Mouse (Mus musculus) erythroblast, adult 5-6 weeks (primary cell): Measurements from ENCODE around the gene Dnhd1. TPM values are rescaled to one million over a fixed set of nuclear protein-coding genes. Genes with fewer than 3 reads are reported as not detected.
"Not testable (repeated sequence)": the region's sequence is repeated elsewhere in the genome, so short reads cannot be mapped to it uniquely, and the experiment has no call there.

Experiments used
- ATAC-seq: replicated peaks from 2 replicates; pipeline ENCODE4 v1.8.0; 2016; ENCODE audit warnings: moderate number of reproducible peaks, mild to moderate bottlenecking, moderate TSS enrichment, inconsistent platforms; ENCODE audit not compliant: poor library complexity, low FRiP score, severe bottlenecking
- total RNA-seq, 2 experiments: library from RNA; stranded (forward) in 1 of 2; stranded (reverse) in 1 of 2; fragments of 150-400 nt in 1 of 2; fragments of 200-764, 138-1000 nt in 1 of 2; gene quantifications; 2 replicates each; pipeline versions ENCODE4 v1.2.3 to v1.2.4; 2015 to 2017; ENCODE audit warnings: low replicate concordance in 2 of 2

Gene Dnhd1
- total RNA-seq, 2 experiments from 2014 or later: under 0.01 TPM; not detected in 1

DNA sequence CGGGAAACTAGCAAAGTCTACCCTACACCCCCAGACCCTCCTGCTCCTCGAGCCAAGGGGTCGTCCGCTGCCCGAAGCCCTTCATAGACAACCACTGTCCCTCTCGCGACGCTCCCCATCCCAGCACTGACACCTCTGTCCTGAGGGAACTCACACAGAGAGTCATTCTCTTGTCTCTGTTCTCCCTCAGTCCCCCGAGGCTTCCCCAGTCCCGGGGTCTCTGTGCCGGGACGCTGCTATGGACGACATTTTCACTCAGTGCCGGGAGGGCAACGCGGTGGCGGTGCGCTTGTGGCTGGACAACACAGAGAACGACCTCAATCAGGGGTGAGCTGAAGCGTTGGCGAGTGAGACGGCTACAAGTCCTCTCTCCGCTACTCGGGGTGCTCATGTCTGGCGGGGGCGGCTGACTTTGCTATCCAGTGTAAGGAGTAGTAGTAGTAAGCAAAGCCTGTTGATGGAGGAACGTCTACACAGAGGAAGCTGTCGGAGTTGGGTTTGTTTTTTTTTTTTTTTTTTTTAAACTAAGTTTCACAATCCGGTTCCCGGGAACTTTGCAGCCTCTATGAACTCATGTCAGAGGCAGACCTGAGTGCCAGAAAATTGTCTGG lies 86.4 kb downstream of the Dnhd1 start, which contains the start of gene Rrp8:
Rrp8 (minus strand) TSS at position 475 of the 611 bp plus-strand sequence.
- peak; percentile 56 for ATAC-seq

DNA sequence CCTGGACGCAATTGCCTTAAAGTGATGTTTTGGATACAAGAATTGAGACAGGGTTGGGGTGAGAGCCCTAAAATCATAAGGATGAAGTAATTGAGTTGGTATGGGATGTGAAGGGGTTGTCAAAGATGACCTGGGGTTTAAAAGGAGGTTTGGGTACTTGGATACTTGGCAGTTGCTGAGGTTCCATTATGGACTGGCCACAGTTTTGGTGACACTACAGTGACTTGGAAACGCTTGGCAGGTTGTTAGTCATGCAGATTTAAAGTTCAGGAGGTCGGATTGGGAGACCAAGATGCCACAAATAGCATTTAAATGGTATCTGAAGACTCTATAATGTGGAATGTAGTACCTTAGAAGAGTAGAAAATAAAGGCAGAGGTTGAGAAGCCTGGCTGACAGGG lies 87.0 kb downstream of the Dnhd1 start:
- no peak for ATAC-seq

DNA sequence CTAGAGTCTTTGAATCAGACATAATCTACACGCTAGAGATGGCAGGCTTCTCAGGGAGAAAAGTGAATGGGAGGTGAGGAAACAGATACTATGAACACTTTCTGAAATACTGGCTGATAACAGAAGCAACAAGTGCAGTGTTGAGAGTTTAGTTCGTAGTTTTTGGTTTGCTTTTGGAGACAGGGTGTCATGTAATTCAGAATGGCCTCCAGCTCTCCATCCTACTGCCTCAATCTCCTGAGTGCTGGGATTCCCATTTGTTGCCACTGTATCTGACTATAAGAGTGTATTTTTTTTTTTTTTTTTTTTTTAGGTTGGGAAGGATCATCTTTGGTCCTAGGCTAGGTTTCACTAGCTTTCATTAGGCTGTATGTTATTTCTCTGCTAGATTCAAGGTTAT lies 87.7 kb downstream of the Dnhd1 start:
- no peak for ATAC-seq

DNA sequence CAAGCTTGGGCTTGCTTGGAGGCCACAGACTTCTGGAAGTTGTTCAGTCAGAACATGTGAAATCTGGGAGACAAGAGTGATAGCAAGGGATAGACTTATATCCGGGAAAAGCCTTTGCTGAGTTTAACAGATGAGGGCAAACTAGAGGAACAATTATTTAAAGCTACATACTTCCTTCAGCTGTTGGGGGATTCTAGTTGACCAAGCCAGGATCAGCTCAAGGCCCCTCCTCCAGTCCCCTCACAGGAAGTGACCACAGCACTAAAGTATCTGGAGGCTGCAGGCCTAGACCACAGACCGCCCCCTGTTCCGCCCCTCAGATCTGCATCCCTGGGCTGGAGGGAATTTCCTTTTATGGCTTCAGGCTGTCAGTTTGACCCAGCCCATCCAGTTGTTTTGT lies 88.3 kb downstream of the Dnhd1 start:
- no peak for ATAC-seq

DNA sequence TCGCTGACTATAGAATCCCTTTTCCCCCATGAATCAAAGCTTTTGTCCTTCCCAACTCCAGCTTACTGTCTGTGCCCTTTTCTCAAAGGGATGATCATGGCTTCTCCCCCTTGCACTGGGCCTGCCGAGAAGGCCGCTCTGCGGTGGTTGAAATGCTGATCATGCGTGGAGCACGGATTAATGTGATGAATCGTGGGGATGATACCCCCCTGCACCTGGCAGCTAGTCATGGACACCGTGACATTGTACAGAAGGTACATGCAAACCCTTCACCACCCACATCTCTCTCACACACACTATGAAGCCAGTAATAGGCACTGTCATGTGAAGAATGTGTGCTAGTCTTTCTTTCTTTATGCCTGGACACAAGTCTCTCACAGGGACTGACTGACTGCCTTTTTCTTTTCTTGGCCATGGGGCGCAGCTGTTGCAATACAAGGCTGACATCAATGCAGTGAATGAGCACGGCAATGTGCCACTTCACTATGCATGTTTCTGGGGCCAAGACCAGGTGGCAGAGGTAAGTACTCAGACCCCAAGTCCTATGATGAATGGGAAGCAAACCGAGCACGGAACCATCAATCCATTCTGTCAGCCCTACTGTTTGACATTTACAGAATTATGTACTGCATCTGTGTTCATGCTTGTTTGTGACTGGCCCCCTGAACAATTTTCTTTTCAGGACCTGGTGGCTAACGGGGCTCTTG lies 89.6 kb downstream of the Dnhd1 start:
- ATAC-seq: no peak

DNA sequence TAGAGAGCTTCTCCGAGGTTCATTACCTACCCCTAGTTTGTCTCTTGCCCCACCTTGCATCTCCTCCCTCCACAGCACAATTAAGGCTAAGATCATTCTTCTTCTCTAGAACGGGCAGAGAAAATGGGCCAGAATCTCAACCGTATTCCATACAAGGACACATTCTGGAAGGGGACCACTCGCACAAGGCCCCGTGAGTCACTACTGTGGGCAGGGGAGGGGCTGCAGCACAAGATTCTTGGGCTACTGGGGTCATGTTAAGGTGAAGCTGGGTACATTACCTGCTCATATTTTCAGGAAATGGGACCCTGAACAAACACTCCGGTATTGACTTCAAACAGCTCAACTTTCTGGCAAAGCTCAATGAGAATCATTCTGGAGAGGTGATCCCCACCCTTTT lies 90.2 kb downstream of the Dnhd1 start:
- no peak for ATAC-seq

DNA sequence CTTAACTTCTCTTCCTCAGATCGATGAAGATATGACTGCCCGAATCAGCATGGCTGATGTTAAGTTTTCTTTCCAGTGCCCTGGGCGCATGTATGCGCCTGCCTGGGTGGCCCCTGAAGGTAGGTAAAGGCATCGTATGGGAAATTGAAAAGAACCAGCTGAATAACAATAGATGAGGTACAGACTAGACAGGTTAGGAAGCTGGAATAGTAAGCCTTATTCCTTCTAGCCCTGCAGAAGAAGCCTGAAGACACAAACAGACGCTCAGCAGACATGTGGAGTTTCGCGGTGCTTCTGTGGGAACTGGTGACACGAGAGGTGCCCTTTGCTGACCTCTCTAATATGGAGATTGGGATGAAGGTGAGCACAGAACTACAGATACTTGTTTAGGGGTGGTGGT lies 91.4 kb downstream of the Dnhd1 start:
- ATAC-seq: no peak

DNA sequence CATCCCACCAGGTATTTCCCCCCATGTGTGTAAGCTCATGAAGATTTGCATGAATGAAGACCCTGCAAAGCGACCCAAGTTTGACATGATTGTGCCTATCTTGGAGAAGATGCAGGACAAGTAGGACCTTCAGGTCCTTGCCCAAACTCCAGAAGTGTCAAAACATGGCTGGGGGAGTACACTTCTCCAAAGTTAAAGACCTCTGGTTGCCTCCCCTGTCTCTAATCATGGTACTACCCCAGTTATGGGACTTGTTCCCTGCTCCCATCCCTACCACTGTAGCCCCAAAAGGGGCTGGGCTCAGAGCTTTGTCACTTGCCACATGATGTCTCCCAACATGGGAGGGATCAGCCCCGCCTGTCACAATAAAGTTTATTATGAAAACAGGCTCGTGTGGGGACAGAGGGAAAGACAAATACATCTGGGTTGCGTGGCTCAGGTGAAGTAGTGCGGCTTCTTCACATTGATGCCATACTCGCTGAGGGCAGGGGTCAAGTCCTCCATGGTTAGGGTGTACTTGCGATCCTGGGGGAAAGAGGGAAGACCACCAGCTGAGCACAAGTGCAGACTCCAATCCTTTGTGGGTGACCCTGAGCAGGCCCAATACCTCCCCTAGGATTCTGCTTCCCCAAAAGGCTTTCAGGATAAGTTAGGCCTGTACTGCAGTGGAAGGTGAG lies 92.0 kb downstream of the Dnhd1 start:
- ATAC-seq: not testable (repeated sequence)

DNA sequence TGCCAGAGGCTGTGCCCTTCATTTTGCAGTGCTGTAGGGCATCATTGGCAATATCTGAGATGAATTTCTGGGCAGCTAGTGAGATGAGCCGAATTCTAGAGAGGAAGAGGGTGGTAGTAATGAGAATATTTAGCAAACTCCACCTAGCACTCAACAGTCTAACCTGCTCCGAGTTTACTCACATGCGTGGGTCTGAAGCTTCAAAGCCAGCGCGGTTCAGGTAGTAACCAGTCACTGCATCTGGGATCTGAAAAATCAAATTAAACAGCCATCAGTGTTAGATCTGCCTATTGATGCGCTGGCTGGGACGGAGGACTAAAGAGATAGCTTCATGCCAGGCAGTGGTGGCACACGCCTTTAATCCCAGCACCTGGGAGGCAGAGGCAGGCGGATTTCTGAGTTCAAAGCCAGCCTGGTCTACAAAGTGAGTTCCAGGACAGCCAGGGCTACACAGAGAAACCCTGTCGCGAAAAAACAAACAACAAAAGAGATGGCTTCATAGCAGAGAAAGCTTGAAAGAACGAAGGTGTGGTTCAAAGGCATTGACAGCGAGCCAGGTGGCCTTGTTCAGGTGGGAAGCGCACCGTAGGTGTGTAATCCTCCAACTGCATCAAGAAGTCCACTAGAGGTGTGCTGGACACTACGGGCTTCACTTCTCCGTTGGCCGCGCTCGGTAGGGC lies 92.8 kb downstream of the Dnhd1 start:
- not testable (repeated sequence) for ATAC-seq

DNA sequence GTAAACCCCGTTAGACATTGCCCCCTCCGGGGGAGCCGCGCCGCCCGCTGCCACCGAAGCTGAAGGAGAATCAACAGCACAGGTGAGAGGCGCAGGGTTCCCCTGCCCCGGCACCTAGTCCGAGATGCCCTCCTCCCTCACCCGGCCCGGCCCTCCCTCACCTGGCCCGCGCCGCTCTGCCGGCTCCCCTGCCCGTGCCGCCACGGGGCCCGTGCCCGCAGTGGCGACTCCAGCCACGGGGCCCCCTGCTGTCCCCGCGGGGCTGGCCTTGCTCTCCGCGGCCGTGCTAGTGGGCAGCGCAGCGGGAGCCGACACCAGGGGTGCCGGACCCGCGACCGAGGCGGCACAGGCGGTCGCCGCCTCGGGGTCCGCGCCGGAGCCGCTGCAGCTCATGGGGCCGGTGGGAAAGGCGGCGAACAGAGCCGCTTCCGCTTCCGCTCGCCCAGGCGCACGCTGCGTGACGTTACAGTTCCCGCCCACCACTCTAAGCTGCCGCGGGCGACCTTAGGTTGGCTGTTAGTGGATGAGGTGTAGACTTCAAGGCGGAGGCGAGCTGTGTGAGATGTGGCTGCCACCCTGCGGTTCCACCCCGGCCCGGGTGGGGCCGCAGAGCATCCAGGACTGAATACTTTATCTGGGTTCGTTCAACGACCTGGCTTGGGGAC lies 93.4 kb downstream of the Dnhd1 start, which contains the start of gene Taf10:
Taf10 (minus strand) TSS at position 436 of the 665 bp plus-strand sequence.
- ATAC-seq: peak; percentile 98

DNA sequence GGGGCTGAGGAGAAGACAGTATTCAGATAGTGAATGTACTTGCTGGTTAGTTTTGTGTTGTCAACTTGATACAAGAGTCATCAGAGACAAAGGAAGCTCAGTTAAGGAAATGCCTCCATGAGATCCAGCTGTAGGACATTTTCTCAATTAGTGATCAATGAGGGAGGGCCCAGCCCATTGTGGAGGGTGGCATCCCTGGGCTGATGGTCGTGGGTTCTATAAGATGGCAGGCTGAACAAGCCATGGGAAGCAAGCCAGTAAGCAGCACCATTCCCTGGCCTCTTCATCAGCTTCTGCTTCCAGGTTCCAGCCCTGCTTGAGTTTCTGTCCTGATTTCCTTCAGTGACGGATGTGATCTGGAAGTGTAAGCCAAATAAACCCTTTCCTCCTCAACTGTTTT lies 97.1 kb downstream of the Dnhd1 start:
- no peak for ATAC-seq

DNA sequence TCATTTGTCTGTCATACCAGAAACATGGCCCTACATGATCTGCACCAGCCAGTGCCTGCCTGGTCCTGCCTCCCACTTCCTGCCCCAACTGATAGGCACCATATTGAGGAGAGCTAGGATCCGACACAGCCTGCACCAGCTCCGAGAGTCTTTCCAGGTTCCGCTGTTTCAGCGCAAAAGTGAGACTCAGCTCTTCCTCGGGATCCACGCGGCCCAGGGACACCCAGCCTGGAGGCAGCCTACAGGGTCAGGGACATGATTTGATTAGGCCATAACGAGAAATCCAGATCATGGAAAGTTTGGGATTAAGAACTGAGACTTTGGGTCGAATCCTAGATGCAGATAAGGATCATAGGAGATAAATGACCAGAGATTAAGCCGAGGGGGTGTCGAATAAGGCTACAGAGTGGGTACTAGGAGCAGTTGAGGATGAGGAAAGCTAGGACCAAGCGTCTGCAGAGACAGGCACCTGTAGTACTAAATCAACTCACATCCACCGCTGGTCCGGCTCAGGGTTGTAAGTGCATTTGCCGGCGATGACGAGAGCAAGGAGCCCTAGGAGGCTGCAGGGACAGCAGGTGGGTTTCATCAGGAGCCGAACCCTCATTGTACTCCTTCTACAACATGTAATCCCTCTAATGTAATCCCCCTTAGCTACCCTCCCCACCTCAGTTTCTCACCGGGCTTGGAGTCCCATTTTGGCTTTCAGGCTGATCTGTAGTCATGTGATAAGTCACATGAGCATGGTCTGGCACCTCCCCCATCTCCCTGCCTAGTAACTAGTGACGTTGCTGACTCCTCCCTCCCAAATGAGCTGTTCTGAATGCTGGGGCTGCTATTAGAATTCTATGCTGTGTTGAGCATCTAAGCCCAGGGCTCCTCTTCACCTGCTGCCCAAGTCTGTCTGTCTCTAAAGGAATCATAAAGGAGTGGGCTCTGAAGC lies 101.1 kb downstream of the Dnhd1 start, which contains the start of gene Tpp1:
Tpp1 (minus strand) TSS at position 745 of the 943 bp plus-strand sequence.
- peak; percentile 96 for ATAC-seq

DNA sequence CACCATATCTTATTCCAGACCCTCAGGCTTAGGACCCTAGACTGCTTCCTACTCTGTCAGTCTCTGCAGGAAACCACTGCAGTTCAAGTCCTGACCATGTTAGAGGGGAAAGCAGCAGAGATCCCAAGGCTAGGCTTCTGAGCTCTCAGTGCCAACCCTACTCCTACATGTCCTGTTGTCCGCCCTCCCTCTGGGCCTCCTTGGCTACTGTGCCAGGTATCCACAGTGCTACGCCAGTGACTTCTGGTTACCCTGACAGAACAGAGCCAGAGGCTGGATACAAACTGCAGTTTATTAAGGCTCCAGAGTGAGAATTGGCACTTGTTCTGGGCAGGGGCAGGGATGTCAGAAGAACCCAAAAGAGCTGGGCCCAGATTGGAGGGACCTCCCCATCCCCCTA lies 102.1 kb downstream of the Dnhd1 start:
- ATAC-seq: no peak

DNA sequence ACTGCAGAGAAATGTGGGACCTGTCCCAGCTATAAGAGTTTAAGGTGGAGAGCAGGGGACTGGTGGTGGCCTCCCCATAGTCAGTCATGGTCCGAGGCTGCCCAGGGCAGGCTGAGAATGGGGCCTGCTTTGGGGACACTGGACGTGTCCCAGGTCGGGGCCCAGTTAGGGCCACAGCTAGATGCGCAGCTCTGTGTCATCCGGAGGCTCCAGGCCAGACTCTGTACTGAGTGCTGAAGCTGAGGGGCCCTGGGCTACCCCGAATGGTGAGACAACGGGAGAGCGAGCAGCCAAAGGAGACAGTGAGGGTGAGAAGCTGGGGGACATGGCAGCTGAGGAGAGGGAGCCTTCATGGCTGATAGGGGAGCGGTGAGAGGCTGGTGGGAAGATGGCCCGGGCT lies 102.7 kb downstream of the Dnhd1 start:
- ATAC-seq: no peak

DNA sequence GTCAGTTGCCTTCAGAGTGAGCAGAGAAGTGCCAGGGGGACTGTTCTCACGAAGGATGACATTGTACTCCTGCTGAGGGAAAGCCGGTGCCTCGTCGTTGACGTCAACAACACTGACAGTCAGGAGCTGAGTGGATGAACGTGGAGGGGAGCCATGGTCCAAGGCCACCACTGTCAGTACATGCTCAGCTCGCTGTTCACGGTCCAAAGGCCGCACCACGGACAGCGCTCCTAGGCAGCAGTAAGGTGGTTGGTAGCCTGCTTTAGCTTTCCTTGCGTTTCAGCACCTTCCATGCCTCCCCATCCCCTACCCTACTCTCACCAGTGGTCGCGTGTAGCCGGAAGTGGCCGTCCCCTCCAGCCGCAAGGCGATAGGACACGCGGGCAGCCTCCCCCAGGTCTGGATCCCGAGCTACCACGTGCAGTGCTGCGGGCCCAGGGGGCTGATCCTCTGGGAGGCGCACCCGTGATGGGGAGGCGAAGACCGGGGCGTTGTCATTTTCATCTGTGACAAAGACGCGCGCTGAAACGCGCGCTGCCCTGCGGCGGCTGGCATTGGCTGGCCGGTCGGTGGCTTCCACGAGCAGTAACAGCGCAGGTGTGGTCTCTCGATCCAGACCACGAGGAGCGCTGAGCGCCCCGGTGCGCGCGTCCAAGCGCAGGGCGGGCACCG lies 111.3 kb downstream of the Dnhd1 start:
- ATAC-seq: no peak

DNA sequence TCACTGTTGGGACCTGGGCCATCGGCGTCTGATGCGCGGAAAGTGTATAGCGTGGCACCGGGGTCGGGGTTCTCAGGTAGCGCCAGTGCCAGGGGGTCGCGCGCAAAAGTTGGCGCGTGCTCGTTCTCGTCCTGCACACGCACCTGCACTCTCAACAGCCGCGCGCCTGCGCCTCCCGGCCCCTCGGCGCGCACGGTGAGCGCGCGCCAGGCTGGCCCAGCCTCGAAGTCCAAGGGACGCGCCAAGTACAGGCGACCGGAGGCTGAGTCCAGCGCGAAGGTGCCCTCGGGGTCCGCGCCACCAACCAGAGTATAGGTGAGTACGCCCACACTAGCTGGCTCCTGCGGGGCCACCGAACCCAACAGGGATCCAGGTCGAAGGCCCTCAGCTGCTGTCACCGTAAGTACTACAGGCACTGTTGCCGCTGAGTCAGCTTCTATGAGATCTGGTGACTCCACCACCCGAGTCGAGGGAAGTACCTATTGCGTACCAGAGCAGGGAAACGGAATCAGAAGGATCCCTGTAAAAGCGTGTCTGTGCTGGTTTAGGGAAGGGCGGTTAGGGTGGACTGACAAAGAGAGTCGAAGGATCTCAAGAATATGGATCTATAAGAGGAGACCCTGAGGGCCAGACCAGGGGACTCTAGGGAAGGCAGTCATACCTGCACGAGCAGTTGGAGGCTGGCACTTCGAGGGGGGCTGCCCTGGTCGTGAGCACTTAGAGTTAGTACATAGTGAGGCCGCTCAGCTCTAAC lies 112.1 kb downstream of the Dnhd1 start:
- ATAC-seq: no peak

DNA sequence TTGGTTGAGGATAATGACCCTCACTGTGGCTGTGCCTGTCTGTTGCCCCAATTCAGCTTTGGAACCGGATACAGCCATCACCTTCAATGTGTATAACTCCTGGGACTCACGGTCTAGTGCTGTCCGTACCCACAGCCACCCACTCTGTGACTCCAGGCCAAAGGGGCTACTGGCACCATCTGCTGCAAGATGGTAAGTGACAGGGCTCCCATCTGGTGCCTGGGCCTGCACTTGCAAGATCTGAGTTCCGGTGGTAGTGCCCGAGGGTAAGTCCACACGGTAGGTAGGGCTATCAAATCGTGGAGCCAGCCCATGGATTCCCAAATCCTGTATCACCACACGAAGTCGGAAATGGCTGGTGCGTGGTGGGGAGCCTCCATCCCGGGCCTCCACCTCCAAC lies 113.7 kb downstream of the Dnhd1 start:
- no peak for ATAC-seq
